Mouse (Mus musculus): Measurements from ENCODE around the gene Ankib1. TPM values are rescaled to one million over a fixed set of nuclear protein-coding genes. Genes with fewer than 3 reads are reported as not detected.

Ankib1 gene
- polyA plus RNA-seq, 1 experiment from 2014 or later = 15.6 TPM

DNA sequence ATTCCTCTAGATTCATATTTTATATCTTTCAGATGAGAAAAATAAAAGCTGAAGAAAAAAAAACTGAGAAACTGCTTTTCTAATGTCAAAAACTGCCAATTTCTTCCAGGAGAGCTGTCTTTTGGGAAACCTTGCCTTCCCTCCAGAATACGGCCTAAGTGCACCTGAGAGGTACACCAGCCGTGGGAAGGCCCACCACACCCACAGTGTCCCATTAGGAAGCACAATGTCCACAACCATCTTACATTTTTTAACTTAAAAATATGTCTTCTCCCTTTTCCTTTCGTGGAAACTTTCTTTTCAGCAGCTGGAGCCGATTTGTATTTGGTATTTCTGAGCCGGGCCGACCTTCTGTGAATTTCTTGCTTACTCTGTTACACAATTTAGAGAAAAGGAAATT, 156.2 kb downstream of the Ankib1 start:
- H3K9me3 ChIP-seq (ENCODE audit: control insufficient read depth, low read length) = no peaks in the 10 kb centered on the region
- WGBS = 23% methylated on average over 6 of the region's 6 CpGs
- H3K9ac ChIP-seq (ENCODE audit: low read depth, low read length) = peak overlapping the region; percentile 88
- H3K4me2 ChIP-seq (replicated peaks; ENCODE audit: low read depth, low read length) = peak overlapping the region; percentile 64
- peak overlapping the region; percentile 83 for H3K4me3 ChIP-seq (ENCODE audit: low read length)
- 0 out of 2 replicates have a peak, but pooled peaks cover 6% of the 10 kb centered on the region for H3K4me1 ChIP-seq (ENCODE audit: control insufficient read depth, insufficient read depth, low read length)
- H3K36me3 ChIP-seq (ENCODE audit: control insufficient read depth, insufficient read depth, low read length) = peaks cover 32% of the 10 kb centered on the region
- no peak overlapping the region for H3K27ac ChIP-seq (ENCODE audit: low read depth, low read length)
- no peak for ATAC-seq (ENCODE audit: low FRiP score, low TSS enrichment)
- H3K27me3 ChIP-seq (ENCODE audit: control insufficient read depth, insufficient read depth, low read length) = no peaks in the 10 kb centered on the region

DNA sequence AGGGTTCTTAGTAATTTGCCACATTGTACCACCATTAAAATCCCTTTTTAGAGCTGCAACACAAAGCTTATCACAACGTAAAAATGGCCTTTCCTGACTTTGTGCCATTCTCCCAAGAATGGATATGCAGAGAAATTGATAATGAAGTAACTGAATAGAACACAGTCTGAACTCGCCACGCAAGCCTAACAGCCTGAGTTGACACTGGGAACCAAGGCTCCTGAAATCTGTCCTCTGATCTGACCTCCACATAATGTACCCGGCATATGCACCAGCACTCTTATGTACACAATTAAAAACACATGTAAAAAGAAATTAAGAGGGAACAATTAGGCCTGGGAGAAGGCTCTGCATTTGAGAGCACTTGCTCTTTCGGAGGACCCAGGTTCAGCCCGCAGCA, 157.4 kb downstream of the Ankib1 start:
- H3K4me2 ChIP-seq (replicated peaks; ENCODE audit: low read depth, low read length) = no peak overlapping the region
- H3K4me1 ChIP-seq (ENCODE audit: control insufficient read depth, insufficient read depth, low read length) = 0 out of 2 replicates have a peak, but pooled peaks cover 6% of the 10 kb centered on the region
- no peak for ATAC-seq (ENCODE audit: low FRiP score, low TSS enrichment)
- H3K4me3 ChIP-seq (ENCODE audit: low read length) = no peak overlapping the region
- H3K9me3 ChIP-seq (ENCODE audit: control insufficient read depth, low read length) = no peaks in the 10 kb centered on the region
- peaks cover 39% of the 10 kb centered on the region for H3K36me3 ChIP-seq (ENCODE audit: control insufficient read depth, insufficient read depth, low read length)
- no peak overlapping the region for H3K9ac ChIP-seq (ENCODE audit: low read depth, low read length)
- WGBS = 87% methylated on average over 6 of the region's 6 CpGs
- H3K27me3 ChIP-seq (ENCODE audit: control insufficient read depth, insufficient read depth, low read length) = no peaks in the 10 kb centered on the region
- H3K27ac ChIP-seq (ENCODE audit: low read depth, low read length) = no peak overlapping the region

DNA sequence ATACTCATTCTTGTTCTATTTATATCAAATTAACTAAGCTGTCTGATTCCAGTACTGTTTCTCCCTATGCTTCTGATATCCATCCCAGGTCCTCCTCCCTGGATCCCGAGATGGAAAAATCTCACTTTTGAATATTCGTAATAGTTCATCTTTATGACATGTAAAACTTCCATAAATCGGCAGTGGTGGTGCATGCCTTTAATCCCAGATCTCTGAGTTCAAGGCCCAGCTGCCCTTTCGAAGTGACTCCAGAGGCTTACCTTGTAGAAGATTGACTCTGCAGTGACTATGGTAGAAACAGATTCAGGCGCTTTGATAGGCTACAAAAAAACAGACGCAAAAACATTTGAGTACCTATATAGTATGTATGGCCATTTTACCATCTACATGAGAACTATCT, 158.1 kb downstream of the Ankib1 start:
- Histone ChIP-seq H3K27ac (ENCODE audit: low read depth, low read length) (no peak overlapping the region), H3K9me3 (ENCODE audit: control insufficient read depth, low read length) (no peaks in the 10 kb centered on the region), H3K27me3 (ENCODE audit: control insufficient read depth, insufficient read depth, low read length) (no peaks in the 10 kb centered on the region), H3K4me2 (replicated peaks; ENCODE audit: low read depth, low read length) (no peak overlapping the region), H3K36me3 (ENCODE audit: control insufficient read depth, insufficient read depth, low read length) (peaks cover 41% of the 10 kb centered on the region), H3K9ac (ENCODE audit: low read depth, low read length) (no peak overlapping the region), H3K4me1 (ENCODE audit: control insufficient read depth, insufficient read depth, low read length) (0 out of 2 replicates have a peak, but pooled peaks cover 6% of the 10 kb centered on the region), H3K4me3 (ENCODE audit: low read length) (no peak overlapping the region)
- no peak for ATAC-seq (ENCODE audit: low FRiP score, low TSS enrichment)
- WGBS = 93% methylated on average over 6 of the region's 6 CpGs

Small RNA genes lying within 50 kb of the gene (microRNA-seq; reads per million reads assigned to microRNA genes)
- not detected for gene Gm22926
- gene Gm26238 = not detected

Other genes with a start within 250 kb of the Ankib1 start
- gene 1700109H08Rik, start 231.4 kb downstream of the Ankib1 start, polyA plus RNA-seq (2014; fragmentation: Nextera tagmentation; extraction: Ambion mirVana) = 2.8 and 4.1 TPM in 2 replicates
- gene Pex1, start 206.9 kb downstream of the Ankib1 start, polyA plus RNA-seq (2014; fragmentation: Nextera tagmentation; extraction: Ambion mirVana) = 14.3 and 18.3 TPM in 2 replicates
- 14.9 and 16.2 TPM in 2 replicates for gene Rbm48, start 206.3 kb downstream of the Ankib1 start, polyA plus RNA-seq (2014; fragmentation: Nextera tagmentation; extraction: Ambion mirVana)
- not detected in 2 replicates for gene Tmbim7, start 151.7 kb downstream of the Ankib1 start, polyA plus RNA-seq (2014; fragmentation: Nextera tagmentation; extraction: Ambion mirVana)
- gene Gatad1, start 145.7 kb downstream of the Ankib1 start, polyA plus RNA-seq (2014; fragmentation: Nextera tagmentation; extraction: Ambion mirVana) = 81.2 and 82.7 TPM in 2 replicates
- gene Krit1, start 259 bp upstream of the Ankib1 start, polyA plus RNA-seq (2014; fragmentation: Nextera tagmentation; extraction: Ambion mirVana) = 39.6 and 50.3 TPM in 2 replicates
- gene Lrrd1, start 42.2 kb upstream of the Ankib1 start, polyA plus RNA-seq (2014; fragmentation: Nextera tagmentation; extraction: Ambion mirVana) = 0.11 TPM in 1 of 2 replicates, not detected in the other
- gene Mterf1a, start 91.0 kb upstream of the Ankib1 start, polyA plus RNA-seq (2014; fragmentation: Nextera tagmentation; extraction: Ambion mirVana) = 8.4 and 9.3 TPM in 2 replicates
- 106 and 119 TPM in 2 replicates for gene Akap9, start 125.1 kb upstream of the Ankib1 start, polyA plus RNA-seq (2014; fragmentation: Nextera tagmentation; extraction: Ambion mirVana)

All from kidney, embryonic 14.5 days (tissue).